Mouse (Mus musculus): Measurements from ENCODE around the gene Aldh4a1. TPM values are rescaled to one million over a fixed set of nuclear protein-coding genes. Genes with fewer than 3 reads are reported as not detected.

Aldh4a1 gene
- polyA plus RNA-seq (2015; fragmentation: Nextera tagmentation; extraction: Ambion mirVana): 23.5 and 27.0 TPM in 2 replicates

DNA sequence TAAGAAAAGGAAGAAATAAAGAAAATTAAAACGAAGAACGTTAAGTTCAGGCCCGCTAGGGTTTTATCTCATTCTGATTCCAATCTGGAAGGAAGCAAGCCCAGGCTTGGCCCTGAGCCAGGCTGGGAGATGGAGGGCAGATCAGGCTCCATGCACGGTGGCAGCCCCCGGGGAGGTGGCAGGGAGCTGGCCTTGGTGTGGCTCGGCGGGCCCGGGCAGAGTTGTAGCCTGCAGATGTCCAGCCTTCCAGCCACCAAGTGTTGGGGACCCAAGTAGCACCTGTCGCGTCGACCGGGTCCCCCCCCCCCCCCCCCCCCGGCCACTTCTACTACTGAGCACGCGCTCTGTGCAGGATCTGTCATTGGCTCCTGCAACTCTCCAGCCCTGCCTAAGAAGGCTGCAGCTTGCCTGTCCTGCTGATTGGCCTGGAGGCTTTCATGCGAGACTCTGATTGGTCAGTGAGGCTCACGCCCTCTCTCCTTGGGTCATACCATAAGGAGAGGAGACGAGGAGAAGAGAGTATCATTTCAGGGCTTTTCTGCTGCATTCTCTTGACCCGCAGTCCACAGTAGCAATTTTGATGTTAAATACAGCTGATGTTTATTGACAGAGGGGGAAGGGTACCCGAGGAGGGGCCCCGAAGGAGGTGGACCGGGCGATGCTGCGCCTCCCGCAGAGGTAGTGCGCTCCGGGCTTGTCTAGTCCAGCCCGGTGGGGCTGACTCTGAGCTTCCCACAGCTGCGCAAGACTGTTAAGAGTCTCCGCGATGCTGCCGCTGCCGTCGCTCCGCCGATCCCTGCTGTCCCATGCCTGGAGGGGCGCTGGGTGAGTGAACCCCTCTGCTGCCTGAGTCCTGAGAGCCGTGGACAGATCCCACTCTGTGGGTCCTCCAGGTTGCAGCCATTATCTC is at the start of gene Aldh4a1:
Gene Aldh4a1 (plus strand): TSS at position 494 of the 910 bp plus-strand sequence.
- Histone ChIP-seq H3K9ac (ENCODE audit: low read depth, low read length) (peak within 1 kb of the TSS; percentile 83), H3K9me3 (replicated peaks; ENCODE audit: control insufficient read depth, low read length, poor library complexity, severe bottlenecking) (no peaks in the 10 kb centered on the region), H3K36me3 (ENCODE audit: control insufficient read depth, insufficient read depth, low read length) (no peaks in the 10 kb centered on the region), H3K27me3 (ENCODE audit: control insufficient read depth, insufficient read depth, low read depth, low read length) (no peaks in the 10 kb centered on the region), H3K27ac (ENCODE audit: low read length) (peak within 1 kb of the TSS; percentile 96), H3K4me1 (ENCODE audit: control insufficient read depth, insufficient read depth, low read length) (peaks cover 21% of the 10 kb centered on the region), H3K4me2 (ENCODE audit: low read length) (peak within 1 kb of the TSS; percentile 71), H3K4me3 (ENCODE audit: low read depth, low read length) (peak within 1 kb of the TSS; percentile 68)
- ATAC-seq: peak; percentile 99
- under 1% methylated on average over 34 of the region's 38 CpGs for WGBS

DNA sequence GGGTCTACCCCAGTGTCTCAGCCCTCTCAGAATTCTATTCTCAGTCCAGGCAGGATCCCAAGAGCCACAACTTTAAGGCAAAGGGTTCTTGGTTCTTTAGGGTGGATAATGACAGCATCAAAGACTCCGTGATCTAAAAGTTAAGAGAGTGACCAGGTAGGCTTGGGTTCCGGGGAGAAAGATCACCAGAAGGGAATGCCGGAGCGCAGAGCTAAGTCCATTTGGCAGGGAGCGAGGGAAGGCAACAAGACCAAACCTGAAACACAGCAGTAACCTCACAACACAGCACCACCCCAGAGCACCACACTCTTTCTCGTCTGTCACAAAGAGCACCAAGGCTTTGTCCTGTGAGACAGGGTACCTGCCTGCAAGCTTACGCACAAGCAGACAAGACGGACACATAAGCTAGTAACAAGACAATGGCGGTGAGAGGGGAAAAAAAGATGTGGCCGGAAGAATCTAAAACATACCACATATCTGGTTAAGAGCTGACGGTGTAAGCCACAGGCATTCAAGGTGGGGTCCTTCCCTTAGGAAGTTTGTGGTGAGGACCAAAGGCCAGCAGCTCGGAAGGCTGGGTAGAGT is 49.6 kb upstream of the Aldh4a1 start:
- Histone ChIP-seq H3K4me2 (ENCODE audit: low read length) (no peak overlapping the region), H3K4me1 (ENCODE audit: control insufficient read depth, insufficient read depth, low read length) (peaks cover 18% of the 10 kb centered on the region), H3K36me3 (ENCODE audit: control insufficient read depth, insufficient read depth, low read length) (no peaks in the 10 kb centered on the region), H3K9me3 (replicated peaks; ENCODE audit: control insufficient read depth, low read length, poor library complexity, severe bottlenecking) (no peaks in the 10 kb centered on the region), H3K27me3 (ENCODE audit: control insufficient read depth, insufficient read depth, low read depth, low read length) (no peaks in the 10 kb centered on the region; the same call in 1 of the 2 replicates), H3K9ac (ENCODE audit: low read depth, low read length) (no peak overlapping the region), H3K4me3 (ENCODE audit: low read depth, low read length) (no peak overlapping the region), H3K27ac (ENCODE audit: low read length) (peak overlapping the region; percentile 89; the same call in 1 of the 2 replicates)
- WGBS: 88% methylated on average over 12 of the region's 12 CpGs
- no peak for ATAC-seq

DNA sequence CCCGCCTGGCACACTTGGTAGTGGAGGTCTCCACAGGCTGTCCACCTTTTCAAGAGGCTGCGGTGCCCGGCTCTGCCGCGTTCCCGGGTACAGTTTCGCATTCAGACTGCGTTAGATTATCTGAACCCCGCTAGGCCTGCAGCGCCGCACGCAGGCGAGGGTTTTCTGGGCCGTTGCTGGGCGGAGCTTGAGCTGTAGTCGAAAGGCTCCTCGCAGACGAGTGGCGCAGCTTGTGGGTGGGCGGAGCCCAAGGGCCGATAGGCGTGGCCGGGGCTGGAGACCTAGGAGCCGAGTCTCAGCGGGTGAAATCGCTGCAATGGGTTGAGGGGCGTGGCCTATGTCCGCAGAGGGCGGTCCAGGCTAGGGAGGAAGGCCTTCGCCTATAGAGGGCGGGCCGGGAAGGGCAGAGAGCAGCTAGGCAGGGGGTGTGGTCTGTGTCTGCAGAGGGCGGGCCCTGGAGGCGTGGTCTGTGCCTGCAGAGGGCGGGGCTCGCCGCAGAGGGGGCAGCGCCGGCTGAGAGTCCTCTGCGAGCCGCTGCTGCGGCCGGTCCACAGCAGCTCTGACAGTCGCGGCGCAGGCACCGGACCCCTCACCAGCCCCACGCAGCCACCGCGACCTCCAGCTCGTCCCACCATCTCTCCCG is 48.4 kb upstream of the Aldh4a1 start:
- ATAC-seq: peak; percentile 96
- H3K4me3 ChIP-seq (ENCODE audit: low read depth, low read length): peak overlapping the region; percentile 92

DNA sequence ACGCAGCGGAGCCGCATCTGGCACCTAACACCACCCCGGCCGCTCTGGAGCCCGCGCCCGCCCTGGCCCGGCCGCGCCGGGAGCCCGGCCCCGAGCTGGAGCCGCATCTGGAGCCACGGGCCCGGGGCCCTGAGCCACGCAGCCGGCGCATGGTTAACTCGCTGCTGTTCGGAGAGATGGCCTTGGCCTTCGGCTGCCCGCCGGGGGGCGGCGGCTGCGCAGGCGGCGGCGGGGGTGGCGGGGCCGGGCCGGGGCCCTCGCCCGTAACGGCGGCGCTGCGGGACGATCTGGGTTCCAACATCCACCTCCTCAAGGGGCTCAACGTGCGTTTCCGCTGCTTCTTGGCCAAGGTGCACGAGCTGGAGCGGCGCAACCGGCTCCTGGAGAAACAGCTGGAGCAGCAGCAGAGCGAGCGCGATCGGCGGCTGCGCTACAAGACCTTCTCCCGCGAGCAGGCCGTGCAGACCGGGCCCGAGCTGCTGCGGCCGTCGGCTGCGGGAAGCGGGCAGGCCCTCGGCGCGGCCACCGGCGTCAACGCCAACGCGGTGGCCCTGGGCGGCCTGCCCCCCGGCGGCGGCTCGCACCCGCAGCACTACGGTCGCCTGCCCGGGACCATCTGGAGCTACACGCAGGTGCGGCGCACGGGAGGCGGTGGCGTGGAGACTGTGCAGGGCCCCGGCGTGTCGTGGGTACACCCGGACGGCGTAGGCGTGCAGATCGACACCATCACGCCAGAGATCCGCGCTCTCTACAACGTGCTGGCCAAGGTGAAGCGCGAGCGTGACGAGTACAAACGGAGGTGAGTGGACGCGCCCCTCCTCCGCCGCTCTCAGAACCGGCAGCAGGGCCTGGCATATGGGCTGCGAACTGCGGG is 47.6 kb upstream of the Aldh4a1 start:
- under 1% methylated on average over 88 of the region's 111 CpGs for WGBS
- H3K4me1 ChIP-seq (ENCODE audit: control insufficient read depth, insufficient read depth, low read length): peaks cover 27% of the 10 kb centered on the region

More for the DNA sequence above, 48.4 kb upstream of the Aldh4a1 start:
- peak overlapping the region; percentile 69 for H3K4me2 ChIP-seq (ENCODE audit: low read length)
- peak overlapping the region; percentile 91 for H3K9ac ChIP-seq (ENCODE audit: low read depth, low read length)
- H3K27ac ChIP-seq (ENCODE audit: low read length): peak overlapping the region; percentile 89
- H3K27me3 ChIP-seq (ENCODE audit: control insufficient read depth, insufficient read depth, low read depth, low read length): no peaks in the 10 kb centered on the region; the same call in 1 of the 2 replicates
- peaks cover 26% of the 10 kb centered on the region for H3K4me1 ChIP-seq (ENCODE audit: control insufficient read depth, insufficient read depth, low read length)
- no peaks in the 10 kb centered on the region for H3K36me3 ChIP-seq (ENCODE audit: control insufficient read depth, insufficient read depth, low read length)
- WGBS: under 1% methylated on average over 44 of the region's 52 CpGs
- H3K9me3 ChIP-seq (replicated peaks; ENCODE audit: control insufficient read depth, low read length, poor library complexity, severe bottlenecking): no peaks in the 10 kb centered on the region

DNA sequence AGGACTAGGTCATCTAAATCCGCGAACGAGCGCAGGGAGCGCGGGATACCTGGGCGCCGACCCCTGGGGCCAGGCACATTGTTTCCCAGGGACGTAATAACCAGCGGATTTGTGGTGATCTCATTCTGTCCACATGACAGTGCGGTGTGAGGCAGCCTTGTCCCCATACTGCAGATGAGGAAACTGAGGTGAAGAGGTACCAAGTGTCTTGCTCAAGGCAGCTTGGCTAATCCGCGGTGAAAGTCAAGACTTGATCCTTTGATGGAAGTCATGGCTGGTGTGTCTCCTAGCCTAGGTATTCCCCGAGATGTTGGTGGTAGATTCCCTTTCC is 47.0 kb upstream of the Aldh4a1 start:
- Histone ChIP-seq H3K9me3 (replicated peaks; ENCODE audit: control insufficient read depth, low read length, poor library complexity, severe bottlenecking) (no peaks in the 10 kb centered on the region), H3K36me3 (ENCODE audit: control insufficient read depth, insufficient read depth, low read length) (no peaks in the 10 kb centered on the region), H3K4me1 (ENCODE audit: control insufficient read depth, insufficient read depth, low read length) (peaks cover 33% of the 10 kb centered on the region), H3K27me3 (ENCODE audit: control insufficient read depth, insufficient read depth, low read depth, low read length) (no peaks in the 10 kb centered on the region), H3K4me2 (ENCODE audit: low read length) (peak overlapping the region; percentile 69), H3K4me3 (ENCODE audit: low read depth, low read length) (peak overlapping the region; percentile 92), H3K9ac (ENCODE audit: low read depth, low read length) (peak overlapping the region; percentile 91), H3K27ac (ENCODE audit: low read length) (peak overlapping the region; percentile 89)
- ATAC-seq: no peak
- 8% methylated on average over 14 of the region's 14 CpGs for WGBS

More for the DNA sequence above, 47.6 kb upstream of the Aldh4a1 start:
- peak overlapping the region; percentile 69 for H3K4me2 ChIP-seq (ENCODE audit: low read length)
- no peaks in the 10 kb centered on the region for H3K36me3 ChIP-seq (ENCODE audit: control insufficient read depth, insufficient read depth, low read length)
- H3K27ac ChIP-seq (ENCODE audit: low read length): peak overlapping the region; percentile 89
- H3K9ac ChIP-seq (ENCODE audit: low read depth, low read length): peak overlapping the region; percentile 91
- peak overlapping the region; percentile 92 for H3K4me3 ChIP-seq (ENCODE audit: low read depth, low read length)
- ATAC-seq: peak; percentile 68
- no peaks in the 10 kb centered on the region for H3K27me3 ChIP-seq (ENCODE audit: control insufficient read depth, insufficient read depth, low read depth, low read length)
- no peaks in the 10 kb centered on the region for H3K9me3 ChIP-seq (replicated peaks; ENCODE audit: control insufficient read depth, low read length, poor library complexity, severe bottlenecking)

DNA sequence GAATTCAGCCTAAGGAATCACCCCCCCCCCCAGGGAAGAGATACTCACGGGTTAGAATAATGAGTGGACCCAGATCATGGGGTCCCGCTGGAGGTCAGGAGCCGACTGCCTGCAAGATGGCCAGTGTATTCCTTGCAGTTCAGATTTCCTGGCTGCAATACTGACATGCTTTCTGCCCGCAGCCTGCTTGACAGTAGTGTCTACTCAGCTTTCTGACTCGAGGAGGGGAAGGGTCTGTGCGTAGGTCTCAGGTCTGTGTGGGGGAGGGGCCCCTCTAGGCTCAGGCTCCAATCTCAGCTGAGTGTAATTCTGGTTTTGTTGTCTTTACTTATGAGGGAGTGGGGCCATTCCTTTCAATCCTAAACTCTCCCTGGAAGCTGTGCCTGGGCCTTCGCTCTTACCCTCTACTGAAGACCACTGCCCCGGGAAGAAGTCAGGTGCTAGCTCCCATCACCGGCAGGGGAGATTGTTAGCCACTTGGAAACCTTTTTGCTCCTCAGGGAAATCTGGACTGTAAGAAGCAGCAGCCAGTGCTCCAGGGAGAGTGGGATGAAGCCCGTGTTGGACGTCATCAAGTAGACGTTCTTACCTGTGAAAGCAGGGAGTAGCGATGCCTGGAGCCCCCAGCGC is 46.3 kb upstream of the Aldh4a1 start:
- no peak overlapping the region for H3K27ac ChIP-seq (ENCODE audit: low read length)
- 46% methylated on average over 14 of the region's 14 CpGs for WGBS
- no peaks in the 10 kb centered on the region for H3K9me3 ChIP-seq (replicated peaks; ENCODE audit: control insufficient read depth, low read length, poor library complexity, severe bottlenecking)
- H3K4me3 ChIP-seq (ENCODE audit: low read depth, low read length): peak overlapping the region; percentile 92
- H3K36me3 ChIP-seq (ENCODE audit: control insufficient read depth, insufficient read depth, low read length): no peaks in the 10 kb centered on the region
- peaks cover 40% of the 10 kb centered on the region for H3K4me1 ChIP-seq (ENCODE audit: control insufficient read depth, insufficient read depth, low read length)
- ATAC-seq: no peak
- H3K9ac ChIP-seq (ENCODE audit: low read depth, low read length): peak overlapping the region; percentile 91
- peak overlapping the region; percentile 69 for H3K4me2 ChIP-seq (ENCODE audit: low read length)
- no peaks in the 10 kb centered on the region for H3K27me3 ChIP-seq (ENCODE audit: control insufficient read depth, insufficient read depth, low read depth, low read length)

DNA sequence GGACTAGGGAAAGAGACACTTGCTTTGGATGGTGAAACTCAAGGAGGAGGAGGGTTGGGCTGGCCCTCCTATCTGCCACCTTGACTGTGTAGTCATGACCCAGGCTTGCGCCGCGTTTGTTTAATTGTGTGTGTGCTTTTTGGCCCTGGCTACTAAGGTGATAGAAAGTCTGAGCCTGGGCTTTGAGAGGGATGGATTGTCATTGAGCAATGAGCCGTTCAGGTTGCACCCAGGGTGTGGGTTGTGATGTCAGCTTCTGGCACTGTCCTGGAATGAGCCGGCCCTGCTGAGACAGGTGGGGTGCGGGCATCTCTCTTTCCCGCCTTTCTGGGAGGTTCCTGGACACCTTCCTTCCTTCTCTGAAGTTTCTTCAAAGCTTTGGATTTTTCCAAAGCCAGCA is 45.7 kb upstream of the Aldh4a1 start:
- H3K4me3 ChIP-seq (ENCODE audit: low read depth, low read length): peak overlapping the region; percentile 92
- WGBS: 89% methylated on average over 7 of the region's 7 CpGs
- H3K9ac ChIP-seq (ENCODE audit: low read depth, low read length): peak overlapping the region; percentile 91
- ATAC-seq: no peak
- no peak overlapping the region for H3K27ac ChIP-seq (ENCODE audit: low read length)
- H3K4me1 ChIP-seq (ENCODE audit: control insufficient read depth, insufficient read depth, low read length): peaks cover 42% of the 10 kb centered on the region
- peak overlapping the region; percentile 69 for H3K4me2 ChIP-seq (ENCODE audit: low read length)
- H3K36me3 ChIP-seq (ENCODE audit: control insufficient read depth, insufficient read depth, low read length): no peaks in the 10 kb centered on the region
- H3K9me3 ChIP-seq (replicated peaks; ENCODE audit: control insufficient read depth, low read length, poor library complexity, severe bottlenecking): no peaks in the 10 kb centered on the region
- no peaks in the 10 kb centered on the region for H3K27me3 ChIP-seq (ENCODE audit: control insufficient read depth, insufficient read depth, low read depth, low read length)

DNA sequence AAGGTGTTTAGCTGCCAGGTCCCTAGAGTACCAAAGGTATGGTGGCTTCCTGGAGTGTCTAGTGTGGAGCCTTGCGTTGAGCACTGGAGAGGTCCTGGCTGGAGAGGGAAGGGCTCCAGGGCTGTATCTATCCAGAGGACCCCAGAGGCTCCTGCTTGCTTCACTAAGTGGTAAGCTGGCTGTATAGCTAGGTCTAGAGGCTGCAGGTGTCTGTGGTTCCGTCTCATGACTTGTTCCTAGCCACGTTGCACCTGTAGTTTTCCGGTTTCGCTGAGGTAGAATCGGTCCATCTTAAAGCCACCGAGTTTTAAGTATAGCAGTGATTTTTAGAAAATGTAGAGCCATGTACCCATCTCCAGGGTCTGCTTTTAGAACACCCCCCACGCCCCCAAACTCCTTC is 44.3 kb upstream of the Aldh4a1 start:
- no peaks in the 10 kb centered on the region for H3K9me3 ChIP-seq (replicated peaks; ENCODE audit: control insufficient read depth, low read length, poor library complexity, severe bottlenecking)
- H3K27me3 ChIP-seq (ENCODE audit: control insufficient read depth, insufficient read depth, low read depth, low read length): no peaks in the 10 kb centered on the region
- H3K27ac ChIP-seq (ENCODE audit: low read length): no peak overlapping the region
- H3K4me3 ChIP-seq (ENCODE audit: low read depth, low read length): no peak overlapping the region
- no peak overlapping the region for H3K9ac ChIP-seq (ENCODE audit: low read depth, low read length)
- no peaks in the 10 kb centered on the region for H3K36me3 ChIP-seq (ENCODE audit: control insufficient read depth, insufficient read depth, low read length)
- no peak overlapping the region for H3K4me2 ChIP-seq (ENCODE audit: low read length)
- ATAC-seq: no peak
- 89% methylated on average over 8 of the region's 8 CpGs for WGBS
- peaks cover 42% of the 10 kb centered on the region for H3K4me1 ChIP-seq (ENCODE audit: control insufficient read depth, insufficient read depth, low read length)
